Mouse (Mus musculus): ENCODE results near the gene Gclm.

GRCm38 (mm10) chr3:122242876-122243275 lies 2.5 kb upstream of the Gclm start:
- no peak for TF ChIP-seq POLR2A (IDR thresholded peaks at IDR 0.05; ENCODE audit: borderline replicate concordance, control insufficient read depth, low read depth, low read length)
- no peak for TF ChIP-seq CTCF (IDR thresholded peaks at IDR 0.05; ENCODE audit: control insufficient read depth, insufficient read depth, low read length)

Measured in bone marrow, adult 2 months (tissue).